Mouse (Mus musculus): ENCODE measurements at regions not wholly inside any gene's neighbourhood (a gene's known extent, or its start where the extent isn't known, plus 50 kb on each side); places are given as distances from the start of the nearest gene placed in this dataset.

GRCm38 (mm10) chr17:66246031-66246534 lies 122.8 kb downstream of the Ddx11 start:
- 68% methylated on average over 14 of the region's 14 CpGs for WGBS
- no peak for DNase-seq (ENCODE audit: low read depth, low spot score)

DNA sequence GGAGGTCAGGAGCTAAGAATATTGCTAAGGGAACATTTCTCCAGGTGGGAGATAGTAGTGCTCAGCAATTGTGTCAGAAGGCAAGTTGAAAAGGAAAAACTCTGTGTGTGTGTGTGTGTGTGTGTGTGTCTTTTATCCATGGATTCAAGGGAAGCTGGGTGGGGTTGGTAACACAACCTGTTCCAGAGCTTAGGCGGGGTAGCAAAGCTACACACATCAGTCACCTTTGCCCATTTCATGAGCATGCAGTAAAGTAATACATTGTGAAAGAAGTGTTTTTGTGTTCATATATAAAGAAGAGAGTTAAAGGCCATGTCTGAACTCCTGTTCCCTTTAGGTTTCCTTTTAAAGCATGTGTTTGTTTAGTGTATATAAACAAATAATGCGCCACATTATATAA lies 128.2 kb downstream of the Ddx11 start:
- 35% methylated on average over 2 of the region's 2 CpGs for WGBS
- no peak for DNase-seq (ENCODE audit: low read depth, low spot score)

GRCm38 (mm10) chr17:66252926-66253325 lies 129.6 kb downstream of the Ddx11 start:
- WGBS: 90% methylated on average over 6 of the region's 6 CpGs
- no peak for DNase-seq (ENCODE audit: low read depth, low spot score)

GRCm38 (mm10) chr17:66259697-66260096 lies 136.4 kb downstream of the Ddx11 start:
- WGBS: 90% methylated on average over 8 of the region's 8 CpGs
- no peak for DNase-seq (ENCODE audit: low read depth, low spot score)

DNA sequence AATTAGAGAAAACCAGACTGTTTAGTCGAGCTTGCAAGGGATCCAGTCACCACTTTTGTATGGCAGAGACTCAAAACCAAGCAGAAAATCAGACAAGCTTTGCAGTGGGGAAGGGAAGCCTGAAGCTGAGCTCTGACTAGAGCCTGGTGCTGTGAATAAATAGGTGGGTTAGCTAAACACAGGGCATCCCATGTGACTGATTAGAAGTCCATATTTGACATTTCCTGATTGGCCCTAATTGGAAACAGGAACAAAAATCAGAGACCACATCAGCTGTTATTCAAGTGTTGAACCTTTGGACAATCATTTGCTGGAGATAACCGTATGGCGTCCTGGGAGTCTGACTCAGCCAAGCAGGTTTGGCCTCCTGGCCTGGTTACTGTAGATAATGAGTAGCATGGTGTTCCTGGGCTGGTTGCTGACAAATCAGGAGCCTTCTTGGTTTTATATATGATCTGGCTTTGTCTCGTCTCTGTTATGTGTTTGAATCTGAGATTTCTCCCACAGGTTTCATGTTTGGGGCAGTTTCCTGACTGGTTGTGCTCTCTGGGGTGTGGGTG lies 139.4 kb downstream of the Ddx11 start:
- DNase-seq (ENCODE audit: low read depth, low spot score): no peak
- 27% methylated on average over 4 of the region's 4 CpGs for WGBS

- no peak for DNase-seq (ENCODE audit: low read depth, low spot score)
- 96% methylated on average over 4 of the region's 4 CpGs for WGBS
Observed at GRCm38 (mm10) chr17:66263405-66263804, 140.1 kb downstream of the Ddx11 start.

DNA sequence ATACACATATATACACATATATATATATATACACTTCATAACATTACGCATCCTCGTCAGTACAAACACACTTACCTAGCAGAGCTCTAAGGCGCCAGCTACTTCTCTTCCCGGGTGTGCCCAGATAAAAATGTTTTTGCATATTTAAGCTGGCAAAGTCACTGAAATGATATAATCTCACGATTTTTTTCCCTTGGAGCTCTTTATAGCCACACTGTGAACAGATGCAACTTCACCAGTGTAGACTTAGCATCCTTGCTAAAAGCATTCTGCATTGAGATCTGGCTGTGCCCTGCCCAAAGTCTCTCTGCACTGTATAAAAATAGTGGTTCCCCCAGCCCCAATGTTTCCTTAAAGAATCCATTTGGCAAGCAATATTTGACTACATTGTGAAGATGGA lies 143.5 kb downstream of the Ddx11 start:
- DNase-seq (ENCODE audit: low read depth, low spot score): no peak
- WGBS: 80% methylated on average over 5 of the region's 5 CpGs

DNA sequence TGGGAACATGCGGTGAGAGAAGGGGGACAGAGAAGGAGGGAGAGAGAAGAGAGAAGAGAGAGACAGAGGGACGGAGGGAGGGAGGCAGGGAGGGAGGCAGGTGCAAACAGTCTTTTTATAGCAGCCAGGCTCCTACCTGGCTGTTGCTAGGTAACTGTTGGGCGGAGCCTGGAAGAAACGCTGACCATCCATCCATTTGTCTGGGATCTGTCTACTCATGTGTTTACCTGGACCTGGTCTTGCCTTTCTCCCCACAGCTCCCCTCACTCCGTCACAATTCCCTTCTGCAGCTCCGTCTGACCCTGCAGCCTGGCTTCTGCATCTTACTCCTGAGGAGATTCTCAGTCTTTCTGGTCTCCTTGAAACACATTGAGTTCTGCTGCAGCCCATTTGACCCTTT lies 144.5 kb downstream of the Ddx11 start:
- WGBS: 34% methylated on average over 6 of the region's 6 CpGs
- DNase-seq (ENCODE audit: low read depth, low spot score): no peak

DNA sequence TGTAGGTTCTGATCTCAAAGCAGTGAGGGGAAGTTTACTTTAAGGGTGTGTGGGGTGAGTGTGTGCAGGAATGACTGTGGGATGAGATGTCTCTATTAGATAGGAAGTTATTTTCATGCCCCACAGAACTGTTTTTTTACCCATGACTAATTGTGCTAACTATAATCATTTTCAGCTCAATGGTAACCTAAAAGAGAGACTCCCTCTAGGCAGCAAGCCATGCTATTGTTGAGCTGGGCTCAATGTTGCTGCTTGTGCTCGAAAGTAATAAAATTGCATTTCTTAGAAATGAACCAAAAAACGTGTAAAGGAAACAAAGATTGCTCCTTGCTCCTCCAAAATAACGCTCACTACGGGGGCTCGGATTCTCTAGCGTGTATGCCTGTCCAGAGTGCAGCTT lies 146.2 kb downstream of the Ddx11 start:
- 56% methylated on average over 6 of the region's 6 CpGs for WGBS
- no peak for DNase-seq (ENCODE audit: low read depth, low spot score)

DNA sequence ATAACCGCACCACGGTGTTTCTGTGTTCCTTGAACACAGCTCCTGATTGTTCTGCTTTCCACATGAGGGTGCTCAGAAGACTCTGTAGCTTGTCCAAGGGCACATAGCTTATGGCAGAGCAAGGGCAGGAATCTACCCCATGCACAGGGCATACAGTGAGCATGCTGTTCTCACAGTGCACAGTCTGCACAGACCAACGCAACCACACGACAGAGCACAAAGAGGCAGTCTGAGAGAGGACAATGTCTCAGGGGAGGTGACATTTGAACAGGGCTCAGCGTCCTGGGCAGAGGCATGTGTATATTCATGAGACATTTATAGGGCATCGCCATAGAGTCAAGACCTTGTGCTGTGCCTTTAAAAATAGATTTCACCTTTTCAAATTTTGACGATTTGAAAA lies 148.6 kb downstream of the Ddx11 start:
- 83% methylated on average over 7 of the region's 7 CpGs for WGBS
- DNase-seq (ENCODE audit: low read depth, low spot score): no peak

GRCm38 (mm10) chr17:66276778-66277177 lies 153.5 kb downstream of the Ddx11 start:
- no peak for DNase-seq (ENCODE audit: low read depth, low spot score)
- WGBS: 66% methylated on average over 13 of the region's 13 CpGs

DNA sequence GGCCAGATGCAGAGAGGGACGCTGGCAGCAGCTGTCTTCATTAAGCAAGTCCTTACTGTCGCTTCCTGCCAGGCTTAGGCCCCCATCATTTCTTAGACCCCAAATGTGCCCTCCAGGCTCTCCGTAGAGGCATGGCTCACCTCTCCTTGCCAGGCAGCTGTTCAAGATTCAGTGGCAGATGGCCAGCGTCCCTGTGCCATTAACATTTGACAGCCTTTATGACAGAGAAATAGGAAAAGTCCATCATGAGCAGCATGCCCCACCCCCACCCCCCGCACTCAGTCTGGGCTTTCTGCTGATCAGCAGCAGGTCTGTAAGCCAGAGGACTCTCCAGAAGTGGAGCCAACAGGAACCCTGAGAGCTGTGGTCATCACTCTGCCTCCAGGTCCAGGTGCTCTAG lies 154.7 kb downstream of the Ddx11 start:
- 75% methylated on average over 5 of the region's 5 CpGs for WGBS
- no peak for DNase-seq (ENCODE audit: low read depth, low spot score)

DNA sequence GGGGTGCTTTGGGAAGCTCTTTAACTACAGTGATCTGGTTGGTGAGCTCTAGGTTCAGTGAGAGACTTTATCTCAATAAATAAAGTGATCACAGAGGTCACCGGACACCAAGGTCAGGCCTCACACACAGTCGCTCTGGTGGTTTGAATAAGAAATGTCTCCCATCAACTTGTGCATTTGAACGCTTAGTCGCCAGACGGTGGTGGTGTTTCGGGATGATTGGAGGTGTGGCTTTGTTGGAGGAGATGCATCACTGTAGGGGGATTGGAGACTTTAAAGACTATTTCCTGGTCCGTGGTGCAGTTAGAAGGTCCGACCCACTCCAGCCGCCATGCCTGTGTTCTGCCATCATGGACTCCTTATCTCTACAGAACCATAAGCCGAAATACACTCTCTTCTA lies 162.0 kb downstream of the Ddx11 start:
- 93% methylated on average over 10 of the region's 10 CpGs for WGBS
- no peak for DNase-seq (ENCODE audit: low read depth, low spot score)

Measured in large intestine, adult 2 months (tissue).